Mouse (Mus musculus): Measurements from ENCODE around the gene Plekha8.
A peak's percentile ranks its signal among the peaks of the same experiment; 100 is the strongest.

Gene Plekha8

DNA sequence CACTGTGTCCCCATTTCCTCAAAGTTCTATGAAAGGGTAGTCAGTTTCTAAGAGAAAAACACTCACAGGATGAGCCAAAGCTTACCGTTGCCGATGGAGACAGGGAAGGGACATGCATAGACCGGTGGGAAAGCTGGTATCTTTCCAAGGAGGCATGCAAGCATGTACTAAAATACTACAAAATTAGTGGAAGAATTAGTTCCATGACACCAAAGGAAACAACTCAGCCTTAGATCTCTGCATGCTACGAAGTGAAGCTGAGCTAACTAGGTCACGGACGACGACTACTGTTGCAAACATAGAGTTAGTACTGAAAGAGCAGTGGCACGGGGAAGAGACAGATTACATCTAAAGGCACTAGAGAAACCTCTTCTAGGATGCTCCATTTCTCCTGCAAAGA is 8.0 kb upstream of the Plekha8 start:
- no peak for DNase-seq (ENCODE audit: low spot score in 2 of 2)

DNA sequence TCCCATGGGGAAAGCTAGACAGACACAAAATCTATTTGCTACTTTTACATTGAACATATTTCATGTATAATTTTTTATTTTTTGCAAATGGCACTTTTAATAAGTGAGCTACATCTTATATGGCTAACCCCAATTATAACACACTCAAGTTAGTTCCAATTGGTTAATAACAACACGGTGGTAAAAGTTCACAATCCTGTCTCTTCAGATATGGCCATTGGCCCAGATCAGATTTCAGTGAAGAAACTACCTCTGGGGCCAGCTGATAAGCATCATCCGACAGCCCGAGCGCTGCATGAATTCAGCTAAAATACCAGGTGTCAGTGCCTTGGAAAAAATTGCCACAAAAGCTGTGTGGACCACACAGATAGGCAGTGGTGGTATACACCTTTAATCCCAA is 7.2 kb upstream of the Plekha8 start:
- DNase-seq (ENCODE audit: low spot score in 2 of 2), result no peak

DNA sequence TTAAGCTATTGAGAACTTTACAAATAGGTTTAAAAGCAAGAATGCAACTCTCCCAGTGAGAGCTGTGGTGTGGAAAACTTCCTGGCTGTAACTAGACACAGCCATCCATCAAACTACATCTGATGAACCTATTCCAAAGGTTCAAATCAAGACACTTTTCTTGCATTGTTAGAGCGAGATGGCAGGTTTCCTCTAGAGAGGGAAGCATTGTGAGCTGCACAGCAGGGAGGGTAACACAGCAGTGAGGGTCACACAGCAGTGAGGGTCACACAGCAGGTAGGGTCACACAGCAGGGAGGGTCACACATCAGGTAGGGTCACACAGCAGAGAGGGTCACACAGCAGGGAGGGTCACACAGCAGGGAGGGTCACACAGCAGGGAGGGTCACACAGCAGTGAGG is 6.7 kb upstream of the Plekha8 start:
- no peak for DNase-seq (ENCODE audit: low spot score in 2 of 2)

DNA sequence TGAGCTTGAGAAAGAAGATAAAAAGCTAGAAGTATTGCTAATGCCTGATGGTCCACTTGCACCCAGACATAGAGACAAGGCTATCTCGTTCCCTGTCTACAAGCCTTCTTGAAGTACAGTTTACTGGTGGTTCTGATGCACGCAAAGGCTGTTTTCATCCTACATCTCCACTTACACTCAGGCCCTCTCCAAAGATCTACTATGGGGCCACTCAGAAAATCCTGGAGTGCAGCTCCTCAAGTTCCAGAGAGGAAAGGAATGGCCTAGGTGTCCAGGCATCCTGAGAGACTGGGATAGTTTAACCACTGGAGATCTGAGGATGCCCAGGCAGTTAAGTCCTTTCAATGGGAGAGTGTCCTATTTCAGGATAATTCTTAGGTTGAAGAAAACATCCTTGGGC is 4.2 kb upstream of the Plekha8 start:
- DNase-seq (ENCODE audit: low spot score in 2 of 2), result no peak

DNA sequence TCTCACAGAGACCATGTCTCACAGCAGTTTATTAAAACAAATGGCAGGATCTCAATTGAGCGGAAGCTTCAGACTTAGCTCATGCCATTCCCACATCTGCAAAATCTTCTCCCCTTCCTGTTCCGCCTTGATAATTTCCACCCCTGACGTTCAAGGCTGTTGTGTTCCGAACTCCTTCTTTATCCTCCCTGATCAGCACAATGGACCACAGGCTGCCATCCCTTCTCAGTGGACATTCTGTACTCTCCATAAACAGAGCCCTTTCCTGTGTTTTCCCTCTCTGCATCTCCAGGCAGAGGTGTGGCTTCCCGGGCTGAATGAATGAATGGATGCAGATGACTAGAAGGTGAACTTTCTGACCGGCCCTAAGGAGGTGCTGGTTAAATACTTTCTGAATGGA is 3.1 kb upstream of the Plekha8 start:
- no peak for DNase-seq (ENCODE audit: low spot score in 2 of 2)

DNA sequence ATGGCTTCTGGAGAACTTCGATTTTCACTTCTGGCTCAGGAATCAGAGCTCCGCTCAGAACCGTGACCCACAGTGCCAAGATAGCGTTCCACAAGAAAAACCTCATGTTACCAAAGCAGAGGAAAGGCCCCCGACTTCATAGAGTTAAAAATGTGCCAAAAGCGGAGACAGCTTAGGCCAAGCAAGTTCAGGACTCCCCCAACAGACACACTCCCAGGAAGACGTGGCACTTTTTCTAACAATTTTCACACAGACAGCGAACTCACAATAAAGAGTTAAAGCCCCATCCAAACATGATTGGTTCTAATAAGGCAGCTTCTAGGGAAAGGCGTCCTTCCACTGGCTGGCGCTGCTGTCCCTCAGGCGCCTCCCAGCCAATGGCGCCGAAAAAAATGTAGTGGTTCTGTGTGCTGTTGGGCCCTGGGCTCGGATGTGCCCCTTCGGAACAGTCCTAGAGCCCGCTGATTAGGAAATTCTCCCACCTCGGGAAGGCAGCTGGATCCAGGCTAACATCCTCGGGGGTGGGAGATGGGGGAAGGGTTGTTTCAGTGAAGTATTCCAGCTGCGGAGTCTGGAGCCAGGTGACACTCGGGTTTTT is 1.9 kb upstream of the Plekha8 start:
- peak; percentile 94 to 98 for DNase-seq (ENCODE audit: low spot score in 2 of 2)

DNA sequence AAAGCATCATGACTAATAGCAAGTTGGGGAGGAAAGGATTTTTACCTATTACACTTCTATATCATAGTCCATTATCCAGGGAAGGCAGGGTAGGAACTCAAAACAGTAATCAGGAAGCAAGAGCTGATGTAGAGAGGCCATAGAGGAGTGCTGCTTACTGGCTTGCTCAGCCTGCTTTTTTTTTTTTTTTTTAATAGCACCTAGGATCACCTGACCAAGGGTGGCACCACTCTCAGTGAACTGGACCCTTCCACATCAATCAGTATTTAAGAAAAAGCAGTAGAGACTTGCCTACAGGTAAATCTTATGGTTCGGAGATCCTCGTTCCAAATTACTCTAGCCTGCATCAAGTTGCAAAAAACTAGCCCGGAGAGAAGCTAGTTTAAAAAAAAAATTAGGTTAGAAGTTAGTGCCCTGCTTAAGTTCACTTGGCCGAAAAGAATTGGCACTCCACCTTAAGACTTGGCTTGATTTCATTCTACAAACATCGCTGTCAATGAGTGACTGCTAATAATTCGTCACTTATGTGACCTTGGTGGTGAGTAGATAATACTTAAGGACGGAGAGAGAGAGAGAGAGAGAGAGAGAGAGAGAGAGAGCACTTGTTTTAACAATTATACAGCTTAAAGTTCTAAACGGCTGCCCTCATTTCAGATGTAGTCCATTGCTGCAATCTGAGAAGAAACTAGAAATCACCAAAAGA is 994 bp upstream of the Plekha8 start:
- no peak for DNase-seq (ENCODE audit: low spot score in 2 of 2)

DNA sequence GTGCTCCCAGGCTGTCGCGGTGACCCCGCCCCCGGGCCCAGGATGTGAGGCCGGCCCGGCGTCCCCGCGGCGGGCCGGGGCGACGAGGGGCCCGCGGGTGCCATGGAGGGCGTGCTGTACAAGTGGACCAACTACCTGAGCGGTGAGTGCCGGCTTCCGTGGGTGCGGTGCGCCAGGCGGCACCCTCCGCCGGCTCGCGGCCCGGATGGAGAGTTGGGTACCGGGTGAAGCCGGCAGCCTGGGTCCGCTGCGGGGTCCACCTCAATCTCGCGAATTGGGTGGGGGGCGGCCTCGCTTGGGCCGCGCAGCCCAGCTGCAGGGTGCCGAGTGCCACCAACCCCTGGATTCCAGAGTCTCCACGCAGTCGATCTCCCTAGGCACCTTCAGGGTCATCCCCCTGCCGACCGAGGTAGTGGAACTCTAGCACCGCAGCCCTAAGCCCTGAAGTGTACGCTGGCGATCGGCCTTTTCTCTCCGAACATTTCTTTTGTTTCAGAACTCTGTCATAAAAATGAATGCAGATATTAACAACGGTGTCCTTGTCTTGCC is 493 bp downstream of the Plekha8 start:
- DNase-seq (ENCODE audit: low spot score in 2 of 2), result no peak

DNA sequence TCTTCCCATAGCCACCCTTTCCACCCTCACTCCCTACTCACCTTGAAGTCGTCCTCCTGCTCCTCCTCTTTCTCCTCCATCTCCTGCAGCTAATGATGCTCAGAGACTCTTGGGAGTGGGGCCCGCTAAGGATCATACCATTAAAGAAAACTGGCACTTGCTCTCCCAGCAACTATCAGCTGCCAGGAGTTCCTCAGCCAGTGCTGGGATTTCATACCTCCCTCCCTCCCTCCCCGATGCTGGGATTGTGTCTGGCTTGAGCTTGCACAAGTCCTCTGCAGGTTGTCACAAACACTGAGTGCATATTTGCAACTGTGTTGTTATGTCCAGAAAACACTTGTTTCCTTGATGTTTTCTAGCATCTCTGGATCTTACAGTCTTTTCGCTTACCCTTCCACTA is 2.3 kb downstream of the Plekha8 start, which contains the start of gene Fkbp14:
Gene Fkbp14, minus strand, starts transcription at position 101 of the 400 bp plus-strand sequence.
- no peak for DNase-seq (ENCODE audit: low spot score in 2 of 2)

DNA sequence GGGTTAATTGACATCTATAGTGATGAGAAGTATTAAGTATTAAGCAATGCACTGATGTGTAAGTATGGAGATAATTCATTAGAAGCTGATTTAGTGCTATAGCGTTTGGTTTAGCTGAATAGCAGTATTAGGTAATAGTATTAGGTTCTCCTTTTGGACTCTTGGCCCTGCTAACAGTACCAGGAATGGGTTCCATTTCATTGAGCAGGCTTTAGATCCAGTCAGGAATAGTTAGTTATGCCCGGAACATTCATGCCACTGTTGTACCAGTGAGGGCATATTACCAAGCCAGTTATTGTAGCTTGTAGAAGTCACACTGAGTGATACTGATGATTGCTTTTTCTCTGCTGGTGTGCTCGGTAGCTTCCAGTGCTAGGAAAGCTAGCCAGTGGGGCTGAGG is 2.8 kb downstream of the Plekha8 start:
- no peak for DNase-seq (ENCODE audit: low spot score in 2 of 2)

DNA sequence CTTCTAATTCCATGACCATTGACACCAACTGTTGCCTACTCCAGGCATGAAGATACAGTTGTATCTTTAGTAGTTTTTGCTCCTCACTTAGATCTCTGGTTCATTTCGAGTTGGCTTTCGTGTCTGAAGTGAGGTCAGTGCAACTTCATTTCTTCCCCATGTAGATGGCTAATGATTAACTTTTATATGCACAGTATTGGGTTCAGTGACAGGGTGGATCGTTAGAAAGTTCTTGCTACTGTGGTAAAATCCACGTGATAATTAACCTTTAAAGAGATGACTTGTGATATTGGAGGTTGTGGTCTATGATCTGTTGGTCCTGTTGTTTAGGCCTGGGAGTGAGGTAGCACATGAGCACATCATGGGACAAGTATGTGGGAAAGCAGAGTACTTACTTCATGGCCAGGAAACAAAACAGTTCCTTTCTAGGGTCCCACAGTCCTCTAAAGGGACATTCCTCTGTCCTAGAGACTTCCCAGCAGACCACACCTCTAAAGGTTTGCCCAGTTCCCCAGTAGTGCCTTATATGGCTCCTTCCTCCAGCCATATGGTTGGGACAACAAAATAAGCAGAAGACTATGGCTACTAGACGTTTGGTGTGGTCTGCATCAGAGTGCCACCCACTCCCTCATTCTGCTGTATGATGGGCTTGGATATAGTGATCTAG is 5.9 kb downstream of the Plekha8 start:
- no peak for DNase-seq (ENCODE audit: low spot score in 2 of 2)

DNA sequence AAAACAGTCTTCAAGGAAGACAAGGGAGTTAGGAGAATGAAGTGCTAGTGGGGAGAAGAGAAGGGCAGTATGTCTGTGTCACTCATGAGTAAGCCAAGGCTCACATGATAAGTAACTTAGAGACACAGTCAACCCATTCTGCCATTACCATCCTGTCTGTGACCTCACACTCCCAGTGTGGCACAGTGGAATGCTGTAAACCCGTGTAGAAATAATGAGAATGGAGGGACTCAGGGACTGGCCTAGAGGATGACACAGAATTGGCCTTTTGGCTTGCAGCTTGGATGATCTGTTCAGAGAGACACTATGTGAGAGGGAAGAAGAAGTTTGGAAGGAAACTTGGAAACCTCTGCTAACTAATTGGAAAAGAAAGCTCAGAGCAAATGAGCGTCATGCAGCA is 8.0 kb downstream of the Plekha8 start:
- no peak for DNase-seq (ENCODE audit: low spot score in 2 of 2)

DNA sequence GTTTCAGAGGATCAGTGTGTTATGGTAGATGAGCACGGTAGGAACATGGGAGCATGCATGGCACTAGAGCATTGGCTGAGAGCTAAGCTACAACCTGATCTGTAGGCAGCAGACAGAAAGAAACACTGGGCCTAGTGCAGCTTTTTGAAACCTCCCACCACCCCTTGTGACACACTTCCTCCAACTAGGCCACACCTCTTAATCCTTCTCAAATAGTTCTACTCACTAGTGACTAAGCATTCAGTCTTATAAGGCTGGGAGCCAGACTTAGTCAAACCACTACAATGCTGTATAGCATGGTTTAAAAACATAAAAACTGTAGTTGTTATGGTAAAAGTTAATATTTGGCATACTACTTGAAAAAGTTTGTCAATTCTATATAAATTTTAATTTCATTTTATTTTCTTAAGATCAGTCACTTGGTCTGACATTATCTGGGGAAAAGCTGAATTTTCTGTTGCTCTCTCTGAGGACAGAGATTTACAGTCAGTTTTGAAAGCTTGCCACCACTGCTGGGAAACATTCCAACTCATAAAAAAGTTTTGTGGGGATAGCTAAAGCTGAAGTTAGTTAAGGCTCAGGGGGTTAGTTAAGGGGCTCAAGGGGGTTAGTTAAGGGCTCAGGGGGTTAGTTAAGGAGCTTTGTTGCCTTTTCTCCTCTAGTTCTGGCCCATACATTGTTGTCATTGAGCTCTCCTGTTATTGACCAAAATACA is 9.2 kb downstream of the Plekha8 start:
- DNase-seq (ENCODE audit: low spot score in 2 of 2), result no peak

DNA sequence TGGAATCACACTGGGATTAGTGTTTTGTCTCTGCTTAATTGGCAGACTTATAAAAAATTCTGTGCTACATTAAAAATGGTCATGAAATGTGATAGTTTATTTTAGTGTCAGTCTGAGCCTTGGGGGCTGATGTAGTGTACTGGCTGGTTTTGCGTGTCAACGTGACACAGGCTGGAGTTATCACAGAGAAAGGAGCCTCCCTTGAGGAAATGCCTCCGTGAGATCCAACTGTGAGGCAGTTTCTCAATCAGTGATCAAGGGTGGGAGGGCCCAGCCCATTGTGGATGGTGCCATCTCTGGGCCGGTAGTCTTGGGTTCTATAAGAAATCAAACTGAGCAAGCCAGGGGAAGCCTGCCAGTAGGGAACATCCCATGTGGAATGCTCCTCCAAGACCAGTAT is 11.3 kb downstream of the Plekha8 start:
- DNase-seq (ENCODE audit: low spot score in 2 of 2), result no peak

DNA sequence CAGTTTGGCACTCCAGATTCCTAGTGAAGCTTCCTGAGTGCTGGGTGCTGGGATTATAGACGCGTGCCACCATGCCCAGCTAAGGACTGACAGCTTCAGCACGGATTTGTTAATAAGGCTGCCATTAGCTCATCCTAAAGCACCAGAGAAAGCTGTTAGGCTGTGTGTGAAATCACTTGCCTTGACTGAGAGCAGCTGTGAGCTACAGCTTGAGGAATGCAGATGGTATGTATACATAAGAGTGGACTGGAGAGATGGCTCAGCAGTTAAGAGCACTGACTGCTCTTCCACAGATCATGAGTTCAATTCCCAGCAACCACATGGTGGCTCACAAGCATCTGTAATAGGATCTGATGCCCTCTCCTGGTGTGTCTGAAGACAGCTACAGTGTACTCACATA is 22.5 kb downstream of the Plekha8 start:
- no peak for DNase-seq (ENCODE audit: low spot score in 2 of 2)

DNA sequence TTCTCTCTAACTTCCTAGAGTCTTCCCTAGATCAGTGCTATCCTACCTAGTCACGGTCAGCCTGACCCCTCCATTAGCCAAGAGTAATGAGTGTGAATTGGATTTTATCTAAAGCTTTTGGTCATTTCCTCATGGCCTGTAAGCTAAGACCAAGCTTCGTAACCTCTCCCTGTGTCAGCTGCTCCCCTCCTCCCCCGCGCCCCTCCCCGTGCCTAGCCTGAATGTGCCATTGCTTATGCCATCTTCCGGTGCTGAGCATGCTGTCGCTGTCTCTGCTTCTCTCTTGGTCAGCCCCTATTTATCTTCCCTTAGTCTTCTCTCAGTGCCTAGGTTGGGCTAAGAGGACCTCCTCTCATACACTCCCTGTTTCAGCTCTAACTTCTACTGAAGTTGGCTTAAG is 24.6 kb downstream of the Plekha8 start:
- no peak for DNase-seq (ENCODE audit: low spot score in 2 of 2)

DNA sequence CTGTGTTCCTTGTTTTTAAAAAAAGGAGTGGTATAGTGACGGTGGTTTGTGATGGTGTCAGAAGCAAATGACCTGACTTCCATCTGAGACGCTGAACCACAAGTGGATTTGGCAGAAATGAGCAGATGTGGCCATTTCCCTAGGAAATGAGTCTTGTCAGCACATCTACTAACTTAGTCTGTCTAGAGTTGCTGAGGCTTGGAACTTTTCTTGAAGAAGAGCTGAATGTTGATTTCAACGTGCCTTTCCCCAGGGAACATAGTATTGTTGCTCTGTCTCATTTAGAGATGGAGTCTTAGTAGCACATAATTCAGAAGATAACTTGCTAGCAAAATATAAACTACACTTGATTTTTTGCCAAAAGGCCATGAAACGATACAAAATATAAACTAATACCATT is 25.4 kb downstream of the Plekha8 start:
- no peak for DNase-seq (ENCODE audit: low spot score in 2 of 2)

DNA sequence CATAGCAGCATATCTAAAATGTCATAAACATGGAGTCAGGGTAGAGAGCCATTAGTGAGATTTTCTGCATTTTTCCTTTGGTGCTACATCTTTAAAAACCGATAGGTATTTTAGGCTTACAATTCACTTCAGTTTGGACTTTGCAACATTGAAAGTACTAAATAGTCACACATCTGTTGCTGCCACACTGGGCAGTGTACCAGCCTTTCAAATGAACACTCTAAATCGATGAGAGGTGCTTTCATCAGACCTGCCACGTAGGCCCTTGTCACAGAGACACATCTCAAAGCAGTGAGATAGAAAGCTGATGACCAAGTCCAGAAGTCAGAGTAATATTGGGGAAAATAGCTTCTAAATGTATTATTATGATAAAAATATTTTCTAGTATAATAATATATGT is 33.5 kb downstream of the Plekha8 start:
- no peak for DNase-seq (ENCODE audit: low spot score in 2 of 2)

DNA sequence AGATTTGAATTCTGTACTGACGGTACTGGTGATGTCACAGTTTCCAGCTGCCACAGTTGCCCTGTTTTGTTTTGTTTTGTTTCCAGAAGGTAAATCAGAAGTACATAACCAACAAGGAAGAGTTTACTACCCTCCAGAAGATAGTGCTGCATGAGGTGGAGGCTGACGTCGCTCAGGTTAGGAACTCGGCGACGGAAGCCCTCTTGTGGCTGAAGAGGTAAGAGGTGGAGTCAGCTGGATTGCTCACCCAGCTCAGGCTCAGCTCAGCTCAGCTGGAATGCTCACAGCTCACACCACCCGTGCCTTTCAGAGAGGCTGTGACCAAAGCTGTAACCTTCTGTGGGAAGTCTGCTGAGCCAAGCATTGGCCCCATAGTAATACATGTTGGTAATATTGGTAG is 34.8 kb downstream of the Plekha8 start:
- DNase-seq (ENCODE audit: low spot score in 2 of 2), result peak in 1 of 2 experiments; percentile 23

DNA sequence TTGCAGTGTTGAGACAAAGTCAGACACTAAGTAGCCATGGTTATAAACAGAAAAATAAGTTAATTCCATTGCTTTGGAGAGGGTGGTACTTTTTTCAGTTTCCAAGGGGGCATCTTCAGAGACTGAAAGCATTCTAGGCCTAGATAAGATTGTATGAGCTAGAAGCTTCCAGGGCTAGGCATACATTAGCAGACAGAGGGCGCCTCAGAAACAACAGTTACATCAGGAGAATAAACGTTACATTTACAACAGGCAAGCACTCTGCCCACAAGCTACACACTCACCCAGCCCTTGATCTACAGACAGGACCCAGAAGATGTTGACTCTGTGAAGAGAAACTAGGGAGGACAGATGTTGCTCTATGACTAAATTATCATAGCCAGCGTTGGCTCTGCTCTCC is 36.6 kb downstream of the Plekha8 start:
- DNase-seq (ENCODE audit: low spot score in 2 of 2), result peak; percentile 33 to 52

DNA sequence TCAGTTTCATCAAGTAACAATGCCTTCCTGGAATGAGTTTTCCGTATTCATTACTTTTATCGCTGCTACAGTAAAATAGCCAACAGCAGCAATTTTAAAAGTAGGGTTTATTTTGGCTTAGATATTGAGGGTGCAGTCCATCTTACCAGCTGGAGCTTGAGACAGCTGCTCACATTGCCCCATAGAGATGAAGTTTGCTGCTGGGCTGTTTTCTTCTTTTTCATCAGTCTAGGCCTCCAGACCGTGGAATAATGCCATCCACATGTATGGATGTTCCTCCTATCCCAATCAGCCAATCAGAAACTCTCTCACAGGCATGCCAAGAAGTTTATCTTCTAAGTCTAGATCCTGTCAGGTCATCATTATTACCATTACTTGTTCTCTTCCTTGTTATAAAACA is 45.0 kb downstream of the Plekha8 start:
- DNase-seq (ENCODE audit: low spot score in 2 of 2), result no peak

DNA sequence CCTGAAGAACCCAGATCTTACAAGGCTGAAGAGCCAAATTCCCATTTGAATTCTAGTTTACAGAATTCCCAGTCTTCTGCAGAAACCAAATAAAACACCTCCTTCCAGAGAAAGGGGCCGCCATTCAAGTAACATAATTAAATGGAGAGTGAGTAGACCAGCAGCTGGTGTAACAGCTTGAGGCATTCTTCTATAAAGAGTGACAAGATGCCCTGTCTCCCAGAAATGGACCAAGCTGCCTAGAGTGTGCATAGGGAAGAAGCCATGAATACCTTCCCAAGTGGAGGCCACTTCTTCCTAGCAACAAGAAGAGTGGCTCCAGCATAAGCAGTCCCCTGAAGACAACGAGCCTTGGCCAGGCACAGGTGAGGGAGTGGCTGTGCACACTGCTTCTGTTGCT is 47.0 kb downstream of the Plekha8 start:
- peak; percentile 35 to 36 for DNase-seq (ENCODE audit: low spot score in 2 of 2)
